Mouse (Mus musculus) midbrain, embryonic 16.5 days (tissue): ENCODE results near the gene Ccdc97. TPM values are rescaled to one million over a fixed set of nuclear protein-coding genes. Genes with fewer than 3 reads are reported as not detected.

Experiments used
- ATAC-seq: fragments of 200-750 bp; cut with Nextera tagmentation; 2 replicates; pipeline ENCODE4 v1.8.0; 2017; ENCODE audit warnings: moderate TSS enrichment
- H3K27ac ChIP-seq: fragments of 300-500 bp; sonication (generic); 2 replicates; pipeline ENCODE4 v1.5.1; 2014; ENCODE audit warnings: mild to moderate bottlenecking, low read length, mixed read lengths
- H3K27me3 ChIP-seq: fragments of 300-500 bp; sonication (generic); 2 replicates; pipeline ENCODE4 v1.6.1; 2014; ENCODE audit warnings: low read depth, low read length, mixed read lengths; ENCODE audit not compliant: control insufficient read depth, insufficient read depth
- H3K36me3 ChIP-seq: fragments of 300-500 bp; sonication (generic); 2 replicates; pipeline ENCODE4 v1.6.1; 2014; ENCODE audit warnings: mild to moderate bottlenecking, low read length, moderate library complexity, mixed read lengths; ENCODE audit not compliant: control insufficient read depth, insufficient read depth
- H3K4me1 ChIP-seq: fragments of 300-500 bp; sonication (generic); 2 replicates; pipeline ENCODE4 v1.6.1; 2014; ENCODE audit warnings: mild to moderate bottlenecking, low read length, mixed read lengths; ENCODE audit not compliant: control insufficient read depth, insufficient read depth
- H3K4me2 ChIP-seq: fragments of 300-500 bp; sonication (generic); 2 replicates; pipeline ENCODE4 v1.6.1; 2014; ENCODE audit warnings: mild to moderate bottlenecking, low read length, mixed read lengths
- H3K4me3 ChIP-seq: fragments of 300-500 bp; sonication (generic); 2 replicates; pipeline ENCODE4 v1.5.1; 2014; ENCODE audit warnings: low read depth, mild to moderate bottlenecking, low read length, moderate library complexity, mixed read lengths
- H3K9ac ChIP-seq: fragments of 300-500 bp; sonication (generic); 2 replicates; pipeline ENCODE4 v1.6.1; 2014; ENCODE audit warnings: low read depth, low read length, mixed read lengths
- H3K9me3 ChIP-seq: fragments of 300-500 bp; sonication (generic); replicated peaks from 2 replicates; pipeline ENCODE4 v1.6.1; 2014; ENCODE audit warnings: mild to moderate bottlenecking, low read length, mixed read lengths; ENCODE audit not compliant: control insufficient read depth, poor library complexity, severe bottlenecking
- WGBS: fragments of 180-500 bp; shearing (Covaris S2); extraction: QIAGEN DNeasy Blood & Tissue Kit; methylation state at CpG from one replicate; pipeline ENCODE4 v1.1.7; 2014; 5-methylcytosine and 5-hydroxymethylcytosine counted together
- polyA plus RNA-seq: library from polyadenylated mRNA; unstranded; fragments of >200 nt; fragmentation: Nextera tagmentation; extraction: Ambion mirVana; gene quantifications from 2 replicates; pipeline ENCODE4 v1.2.1, GENCODE M21; 2015

Ccdc97 gene
- polyA plus RNA-seq, 1 experiment from 2014 or later: 36.8 TPM

DNA sequence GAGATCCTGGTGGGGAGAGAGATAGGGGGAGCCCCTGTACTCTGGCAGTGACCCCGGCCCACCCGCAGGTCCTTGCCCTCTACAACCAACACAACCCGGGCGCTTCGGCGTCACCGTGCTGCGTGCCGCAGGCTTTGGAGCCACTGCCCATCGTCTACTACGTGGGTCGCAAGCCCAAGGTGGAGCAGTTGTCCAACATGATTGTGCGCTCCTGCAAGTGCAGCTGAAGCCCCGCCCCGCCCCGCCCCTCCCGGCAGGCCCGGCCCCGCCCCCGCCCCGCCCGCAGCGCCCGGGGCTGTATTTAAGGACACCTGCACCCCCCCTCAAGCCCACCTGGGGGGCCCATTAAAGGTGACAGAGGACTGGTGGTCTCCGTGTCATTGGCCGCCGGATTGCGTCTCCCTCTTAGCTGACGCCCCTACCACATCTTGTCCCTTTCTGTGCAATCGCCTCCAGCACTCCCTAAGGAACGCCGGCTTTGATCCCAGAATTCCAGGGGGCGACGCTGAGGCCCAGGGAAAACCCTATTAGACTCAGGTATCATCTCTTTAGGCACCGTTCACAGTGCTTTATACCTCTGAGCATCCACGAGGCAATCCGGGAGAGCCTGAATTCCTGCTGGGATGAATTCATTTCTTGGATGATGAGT lies 14.0 kb downstream of the Ccdc97 start:
- H3K27ac ChIP-seq: no peak overlapping the region
- ATAC-seq: peak; percentile 69
- H3K4me2 ChIP-seq: peak overlapping the region; percentile 78
- peaks cover 4% of the 10 kb centered on the region for H3K4me1 ChIP-seq
- peak overlapping the region; percentile 40 for H3K4me3 ChIP-seq
- H3K27me3 ChIP-seq: no peaks in the 10 kb centered on the region
- H3K36me3 ChIP-seq: no peaks in the 10 kb centered on the region
- peak overlapping the region; percentile 51 for H3K9ac ChIP-seq
- 4% methylated on average over 33 of the region's 37 CpGs for WGBS
- no peaks in the 10 kb centered on the region for H3K9me3 ChIP-seq

DNA sequence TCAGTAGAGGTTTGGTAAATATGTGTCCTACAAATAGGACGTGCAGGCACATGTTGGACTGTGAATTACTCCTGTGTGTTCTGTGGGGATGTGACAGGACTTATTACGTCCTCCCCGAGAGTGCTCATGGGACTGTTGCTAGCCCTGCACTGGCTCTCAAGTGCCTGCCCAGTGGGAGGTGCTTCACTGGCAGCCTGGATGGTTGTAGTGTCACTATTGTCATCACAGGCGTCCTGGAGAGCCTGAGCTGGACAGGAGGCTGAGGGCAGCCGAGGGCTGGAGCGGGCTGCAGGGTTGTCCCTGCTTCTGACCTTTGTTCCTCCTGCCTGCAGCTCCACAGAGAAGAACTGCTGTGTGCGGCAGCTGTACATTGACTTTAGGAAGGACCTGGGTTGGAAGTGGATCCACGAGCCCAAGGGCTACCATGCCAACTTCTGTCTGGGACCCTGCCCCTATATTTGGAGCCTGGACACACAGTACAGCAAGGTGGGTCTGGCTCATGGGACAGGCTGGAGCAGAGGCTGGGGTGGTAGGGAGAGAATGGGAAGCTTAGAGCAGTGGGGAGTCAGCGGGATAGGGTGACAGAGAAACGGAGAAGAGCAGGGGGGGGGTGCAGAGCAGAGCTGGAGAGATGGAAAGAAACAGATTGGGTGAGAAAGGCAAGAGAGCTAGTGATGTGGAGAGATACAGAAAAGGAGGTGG lies 14.9 kb downstream of the Ccdc97 start:
- Histone ChIP-seq H3K4me3 (peak overlapping the region; percentile 40), H3K9me3 (no peaks in the 10 kb centered on the region), H3K4me1 (peaks cover 4% of the 10 kb centered on the region), H3K27me3 (no peaks in the 10 kb centered on the region), H3K4me2 (peak overlapping the region; percentile 78), H3K36me3 (no peaks in the 10 kb centered on the region), H3K9ac (peak overlapping the region; percentile 51; the same call in 1 of the 2 replicates), H3K27ac (no peak overlapping the region)
- peak; percentile 49; the same call in 1 of the 2 replicates for ATAC-seq
- WGBS: 22% methylated on average over 10 of the region's 10 CpGs

DNA sequence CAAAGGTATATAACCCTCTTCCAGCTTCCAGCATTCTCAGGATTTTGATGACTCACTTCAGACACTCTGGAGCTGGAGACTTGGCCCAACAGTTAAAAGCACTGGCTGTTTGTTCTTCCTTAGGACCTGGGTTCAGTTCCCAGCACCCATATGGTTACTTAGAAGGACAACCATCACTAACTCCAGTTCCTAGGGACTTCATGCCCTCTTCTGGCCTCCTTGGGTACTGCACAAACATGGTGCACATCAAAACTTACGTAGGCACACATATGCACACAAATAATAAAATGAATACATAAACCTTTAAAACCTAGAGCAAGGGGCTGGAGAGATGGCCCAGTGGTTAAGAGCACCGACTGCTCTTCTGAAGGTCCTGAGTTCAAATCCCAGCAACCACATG lies 16.5 kb downstream of the Ccdc97 start:
- Histone ChIP-seq H3K9ac (no peak overlapping the region), H3K4me1 (peaks cover 4% of the 10 kb centered on the region), H3K27me3 (no peaks in the 10 kb centered on the region), H3K27ac (no peak overlapping the region), H3K4me3 (no peak overlapping the region), H3K36me3 (no peaks in the 10 kb centered on the region), H3K4me2 (no peak overlapping the region), H3K9me3 (no peaks in the 10 kb centered on the region)
- 97% methylated on average over 2 of the region's 2 CpGs for WGBS
- ATAC-seq: no peak

DNA sequence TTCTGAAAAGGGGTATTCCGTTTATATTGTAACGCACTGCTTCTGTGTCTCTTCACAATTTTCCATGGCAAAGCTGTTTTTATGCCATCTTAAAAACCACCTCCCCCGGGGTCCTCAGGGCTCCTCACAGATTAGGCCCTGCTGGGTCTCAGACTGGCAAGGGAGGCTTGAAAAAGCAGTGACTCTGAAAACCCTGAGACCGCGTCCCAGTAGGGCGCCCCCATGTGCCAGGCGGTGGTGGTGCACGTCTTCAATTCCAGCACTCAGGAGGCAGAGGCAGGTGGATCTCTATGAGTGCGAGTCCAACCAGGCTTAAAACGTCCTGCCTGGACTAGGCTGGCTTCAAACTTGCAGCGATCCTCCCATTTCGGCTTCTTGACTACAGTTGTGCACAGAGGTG lies 18.2 kb downstream of the Ccdc97 start:
- Histone ChIP-seq H3K4me1 (peaks cover 4% of the 10 kb centered on the region), H3K27me3 (no peaks in the 10 kb centered on the region), H3K36me3 (no peaks in the 10 kb centered on the region), H3K4me3 (no peak overlapping the region), H3K27ac (no peak overlapping the region), H3K9ac (no peak overlapping the region), H3K4me2 (no peak overlapping the region), H3K9me3 (no peaks in the 10 kb centered on the region)
- WGBS: 76% methylated on average over 12 of the region's 12 CpGs
- no peak for ATAC-seq

DNA sequence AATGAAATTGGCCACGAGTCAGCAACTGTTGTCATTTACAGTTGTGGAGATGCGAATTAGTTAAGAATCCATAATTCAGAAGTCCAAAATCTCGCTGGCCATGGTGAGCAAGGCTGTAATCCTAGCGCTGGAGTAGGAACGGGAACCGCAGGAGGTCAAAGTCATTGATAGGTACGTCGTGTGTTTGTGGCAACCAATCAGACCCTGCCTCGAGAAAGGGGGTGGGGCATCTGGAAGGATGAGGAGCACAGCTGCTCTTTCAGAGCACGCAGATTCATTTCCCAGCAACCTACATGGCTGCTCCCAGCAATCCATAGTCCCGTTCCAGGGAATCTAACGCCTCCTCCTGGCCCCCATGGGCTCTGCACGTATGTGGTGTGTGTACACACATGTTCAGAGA lies 19.0 kb downstream of the Ccdc97 start:
- no peaks in the 10 kb centered on the region for H3K9me3 ChIP-seq
- H3K27ac ChIP-seq: no peak overlapping the region
- no peak overlapping the region for H3K9ac ChIP-seq
- WGBS: 57% methylated on average over 13 of the region's 13 CpGs
- no peak overlapping the region for H3K4me3 ChIP-seq
- no peak for ATAC-seq
- peaks cover 4% of the 10 kb centered on the region for H3K4me1 ChIP-seq
- no peaks in the 10 kb centered on the region for H3K27me3 ChIP-seq
- H3K4me2 ChIP-seq: no peak overlapping the region
- H3K36me3 ChIP-seq: no peaks in the 10 kb centered on the region

DNA sequence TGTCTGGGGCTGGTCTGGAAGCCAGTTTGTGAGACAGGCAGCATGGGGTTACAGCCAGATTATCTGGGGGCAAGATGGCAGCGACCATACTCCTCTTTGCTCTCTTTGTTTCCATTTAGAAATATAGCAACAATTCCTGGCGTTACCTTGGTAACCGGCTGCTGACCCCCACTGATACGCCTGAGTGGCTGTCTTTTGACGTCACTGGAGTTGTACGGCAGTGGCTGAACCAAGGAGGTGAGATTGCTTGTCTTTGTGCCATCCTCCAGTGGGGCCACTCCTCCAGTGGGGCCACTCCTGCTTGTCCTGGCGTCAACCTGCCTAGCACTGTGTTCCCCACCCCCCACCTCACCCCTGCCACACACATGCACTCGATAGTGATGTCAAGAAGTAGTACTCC lies 24.8 kb downstream of the Ccdc97 start:
- Histone ChIP-seq H3K4me1 (peaks cover 3% of the 10 kb centered on the region; the same call in 1 of the 2 replicates), H3K4me2 (no peak overlapping the region), H3K9me3 (no peaks in the 10 kb centered on the region), H3K9ac (no peak overlapping the region), H3K36me3 (no peaks in the 10 kb centered on the region), H3K27me3 (peaks cover 25% of the 10 kb centered on the region), H3K27ac (peak overlapping the region; percentile 45; the same call in 1 of the 2 replicates), H3K4me3 (no peak overlapping the region)
- ATAC-seq: peak; percentile 71
- WGBS: 39% methylated on average over 8 of the region's 8 CpGs

DNA sequence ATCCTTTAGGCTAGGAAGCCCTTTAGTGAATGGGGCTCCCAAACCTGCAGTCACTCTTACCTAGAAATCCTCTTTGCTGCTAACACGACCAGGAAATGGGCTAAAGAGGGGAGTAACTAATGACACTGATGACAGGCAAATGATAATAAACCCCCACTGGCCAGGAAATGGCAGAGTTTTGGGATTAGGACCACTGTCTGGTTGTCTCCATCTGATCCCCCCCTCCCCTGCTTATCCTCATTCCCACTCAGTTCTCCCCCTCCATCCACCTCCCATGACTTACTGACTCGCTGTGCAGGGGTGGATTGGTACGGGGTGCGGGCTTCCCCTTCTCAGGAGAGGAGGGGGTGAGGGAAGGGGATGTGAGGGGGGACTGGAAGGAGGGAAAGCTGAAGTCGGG lies 28.8 kb downstream of the Ccdc97 start:
- no peak overlapping the region for H3K9ac ChIP-seq
- no peak overlapping the region; the same call in 1 of the 2 replicates for H3K4me2 ChIP-seq
- H3K36me3 ChIP-seq: no peaks in the 10 kb centered on the region
- 38% methylated on average over 5 of the region's 5 CpGs for WGBS
- H3K27ac ChIP-seq: no peak overlapping the region
- peaks cover 62% of the 10 kb centered on the region for H3K27me3 ChIP-seq
- no peaks in the 10 kb centered on the region for H3K9me3 ChIP-seq
- ATAC-seq: no peak
- peaks cover 25% of the 10 kb centered on the region for H3K4me1 ChIP-seq
- no peak overlapping the region for H3K4me3 ChIP-seq

DNA sequence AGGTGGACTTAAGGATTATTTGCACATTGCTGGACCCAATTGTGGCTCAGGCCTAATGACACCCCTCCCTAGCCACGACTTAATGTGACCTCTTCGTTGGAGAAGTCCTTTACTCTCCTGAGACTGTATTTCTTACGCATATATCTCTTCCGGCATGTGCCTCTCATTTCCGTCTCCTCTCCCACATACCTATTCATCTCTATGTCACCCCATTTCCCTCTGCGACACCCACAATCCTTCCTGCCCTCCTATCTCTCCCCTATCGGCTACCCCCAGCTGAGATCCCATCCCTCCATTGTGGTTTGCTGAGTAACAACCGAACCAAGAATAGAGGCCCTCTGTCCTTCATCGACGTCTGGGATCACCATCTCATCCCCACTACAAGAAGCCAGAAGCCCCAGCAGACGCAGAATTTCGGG lies 29.3 kb downstream of the Ccdc97 start:
- H3K27ac ChIP-seq: no peak overlapping the region
- peak overlapping the region; percentile 41 for H3K4me3 ChIP-seq
- WGBS: 13% methylated on average over 12 of the region's 12 CpGs
- no peaks in the 10 kb centered on the region for H3K36me3 ChIP-seq
- no peak for ATAC-seq
- peaks cover 62% of the 10 kb centered on the region for H3K27me3 ChIP-seq
- H3K4me2 ChIP-seq: peak overlapping the region; percentile 71
- peaks cover 25% of the 10 kb centered on the region for H3K4me1 ChIP-seq
- no peak overlapping the region; the same call in 1 of the 2 replicates for H3K9ac ChIP-seq
- no peaks in the 10 kb centered on the region for H3K9me3 ChIP-seq
